In the genomic region with DNA sequence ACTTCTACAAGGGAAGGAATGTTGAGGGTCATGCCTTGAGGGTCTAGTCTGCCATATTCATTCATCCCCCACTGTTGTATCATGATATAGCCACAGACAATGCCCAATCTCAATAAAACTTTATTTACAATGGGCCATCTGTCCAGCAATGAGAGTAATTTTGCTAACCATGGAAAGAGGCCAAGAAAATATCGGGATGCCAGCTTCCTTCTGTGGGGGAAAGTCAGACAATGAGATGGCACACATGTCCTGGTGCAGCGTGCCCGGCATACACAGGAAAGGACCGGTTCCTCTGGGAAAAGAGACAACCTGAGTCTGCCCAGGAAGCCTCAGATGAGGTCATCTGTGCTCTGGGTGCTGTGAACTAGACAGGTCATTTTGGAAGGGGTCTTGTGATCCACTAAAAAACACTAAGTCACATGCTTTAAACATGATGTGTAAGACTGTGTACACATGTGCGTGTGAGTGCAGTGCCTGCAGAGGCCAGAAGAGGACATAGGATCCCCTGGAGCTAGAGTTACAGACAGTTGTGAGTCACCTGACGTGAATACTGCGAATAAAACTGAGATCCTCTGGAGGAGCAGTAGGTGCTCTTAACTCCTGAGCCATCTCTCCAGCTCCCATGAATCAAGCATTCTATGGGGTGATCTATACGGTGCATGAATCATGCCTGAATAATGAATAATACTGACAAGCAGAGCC, we compare ENCODE assay signal across 1 mouse cellular context.
A peak's percentile ranks its signal among the peaks of the same experiment; 100 is the strongest.
TF ChIP-seq lines count a peak whose summit lies in the region.

No protein-coding gene starts in this region.

TF ChIP-seq in CH12.LX, 34 proteins besides CTCF, POLR2A, EP300 and RAD21:
- TF ChIP-seq SMC3 (IDR thresholded peaks at IDR 0.05; ENCODE audit: low read depth, low read length) (peak; percentile 24), TCF12 (IDR thresholded peaks at IDR 0.05; ENCODE audit: low read depth, low read length) (no peak), BHLHE40 (IDR thresholded peaks at IDR 0.05; ENCODE audit: low read depth, low read length) (0 out of 2 replicates have a peak, but pooled peaks have one; percentile 25), IRF4 (IDR thresholded peaks at IDR 0.05; ENCODE audit: low read depth, low read length) (no peak)
